Mouse (Mus musculus) brain, embryonic 14.5 days (tissue): ENCODE measurements around the gene Dynll2.

Source experiments
- CTCF ChIP-seq: fragments of 200-500 bp; IDR thresholded peaks from 2 replicates; pipeline ENCODE4 v1.5.1; 2012; ENCODE audit warnings: inconsistent platforms, mild to moderate bottlenecking, moderate library complexity, borderline replicate concordance; ENCODE audit not compliant: insufficient read depth, insufficient read length; ENCODE audit errors: extremely low read depth
- POLR2A ChIP-seq: fragments of 200-500 bp; IDR thresholded peaks from 2 replicates; pipeline ENCODE4 v1.6.1; 2012; ENCODE audit warnings: mild to moderate bottlenecking, inconsistent platforms, borderline replicate concordance; ENCODE audit not compliant: poor library complexity, insufficient read depth, insufficient read length, severe bottlenecking; ENCODE audit errors: extremely low read depth

DNA sequence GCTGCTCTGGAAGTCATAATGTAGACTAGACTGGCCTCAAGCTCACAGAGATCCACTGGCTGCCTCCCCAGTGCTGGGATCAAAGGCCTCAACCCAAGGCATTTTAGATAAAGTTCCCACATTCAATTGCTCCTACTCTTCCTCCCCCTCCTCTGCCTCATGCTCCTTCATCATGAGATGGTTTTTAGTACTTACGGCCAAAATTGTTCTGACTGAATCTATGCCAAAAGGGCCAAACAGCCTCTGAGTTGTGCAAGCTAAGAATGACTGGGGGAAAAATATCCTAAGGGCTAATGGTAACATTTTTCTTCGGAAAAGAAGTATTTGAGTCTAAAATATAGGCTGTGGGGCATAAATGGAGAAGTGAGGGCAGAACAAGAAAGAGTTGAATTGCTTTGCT is 36.6 kb upstream of the Dynll2 start:
- TF ChIP-seq CTCF (no peak), POLR2A (no peak)
